ENCODE assay signal across 21 mouse cellular contexts in genomic region chr3:53469650-53470049, GRCm38 (mm10). TPM values are rescaled to one million over a fixed set of nuclear protein-coding genes. Genes with fewer than 3 reads are reported as not detected.
DNase-seq lines count a peak whose midpoint lies in the region; ATAC-seq and TF ChIP-seq lines count a peak whose summit lies in the region.
"Had no signal": no experiment of that assay in that cellular context is flagged by ENCODE, and none has a peak within 500 bp of the region (broad histone marks: within the 10 kb centered on the region; RNA-seq: fewer than 3 reads in every experiment).

No protein-coding gene starts in this region.

- ATAC-seq in kidney, embryonic 14.5 days (ENCODE audit: low FRiP score, low TSS enrichment), result no peak
- ATAC-seq in liver, embryonic 13.5 days (ENCODE audit: low read depth), result peak; percentile 52
- ATAC-seq: activated CD4-positive, CD25-positive, alpha-beta regulatory T cell, adult 4 months; forebrain, embryonic 15.5 days; Patski had no signal

- H3K27me3 ChIP-seq in kidney, adult 2 months (replicated peaks; ENCODE audit: control insufficient read depth, insufficient read depth, low read length), result no peaks in the 10 kb centered on the region
- no peaks in the 10 kb centered on the region for H3K27me3 ChIP-seq in kidney, embryonic 14.5 days (ENCODE audit: control insufficient read depth, insufficient read depth, low read length)
- H3K27me3 ChIP-seq in liver, embryonic 13.5 days, result no peaks in the 10 kb centered on the region
- H3K27me3 ChIP-seq: CH12.LX; embryonic facial prominence, embryonic 12.5 days; forebrain, embryonic 15.5 days; heart, embryonic 13.5 days; Patski had no signal

- DNase-seq in kidney, adult 2 months, result peak; percentile 72
- no peak for DNase-seq in kidney, postnatal 4 days
- DNase-seq in kidney, postnatal 36 days, result peak; percentile 42 to 49
- DNase-seq in liver, embryonic 13.5 days, result no peak
- no peak for DNase-seq in thymus, postnatal 14 days
- DNase-seq: adrenal gland, postnatal 14 days; cerebellum, adult 11-12 months; cerebellum, adult 9-10 months; cerebellum, postnatal 25 days; gastrocnemius, postnatal 36 days; heart, adult 11 months; heart, postnatal 36 days had no signal

- H3K4me1 ChIP-seq in kidney, adult 2 months (ENCODE audit: control insufficient read depth, insufficient read depth, low read length), result peaks cover 34% of the 10 kb centered on the region
- H3K4me1 ChIP-seq in kidney, embryonic 14.5 days (ENCODE audit: control insufficient read depth, insufficient read depth, low read length), result peaks cover 22% of the 10 kb centered on the region
- peaks cover 38% of the 10 kb centered on the region for H3K4me1 ChIP-seq in liver, embryonic 13.5 days (replicated peaks)

- no peak for TF ChIP-seq CTCF in kidney, adult 2 months (conservative IDR thresholded peaks at IDR 0.05; ENCODE audit: insufficient read depth, insufficient read length, low read depth, low read length)

- H3K27ac ChIP-seq in kidney, adult 2 months (ENCODE audit: insufficient read depth, low read depth, low read length), result no peak overlapping the region
- no peak overlapping the region for H3K27ac ChIP-seq in kidney, embryonic 14.5 days (ENCODE audit: low read depth, low read length)
- H3K27ac ChIP-seq in liver, embryonic 13.5 days, result no peak overlapping the region
- H3K27ac ChIP-seq: embryonic facial prominence, embryonic 12.5 days; forebrain, embryonic 15.5 days; heart, embryonic 13.5 days had no signal

- no peak overlapping the region for H3K4me2 ChIP-seq in kidney, embryonic 14.5 days (replicated peaks; ENCODE audit: low read depth, low read length)
- H3K4me2 ChIP-seq in liver, embryonic 13.5 days, result no peak overlapping the region
- H3K4me2 ChIP-seq: embryonic facial prominence, embryonic 12.5 days; forebrain, embryonic 15.5 days; heart, embryonic 13.5 days had no signal

- 61% methylated on average over 5 of the region's 5 CpGs for WGBS in kidney, adult 2 months
- WGBS in kidney, embryonic 14.5 days, result 95% methylated on average over 5 of the region's 5 CpGs
- WGBS in liver, embryonic 13.5 days (ENCODE audit: insufficient replicate concordance), result 77% methylated on average over 5 of the region's 5 CpGs

- no peak overlapping the region for H3K4me3 ChIP-seq in kidney, adult 2 months (ENCODE audit: insufficient read depth, low read depth, low read length)
- H3K4me3 ChIP-seq in kidney, embryonic 14.5 days (ENCODE audit: low read length), result no peak overlapping the region
- H3K4me3 ChIP-seq in liver, embryonic 13.5 days (replicated peaks), result no peak overlapping the region
- H3K4me3 ChIP-seq: embryonic facial prominence, embryonic 12.5 days; forebrain, embryonic 15.5 days; heart, embryonic 13.5 days had no signal

- H3K9ac ChIP-seq in kidney, embryonic 14.5 days (ENCODE audit: low read depth, low read length), result no peak overlapping the region
- H3K9ac ChIP-seq in liver, embryonic 13.5 days, result no peak overlapping the region
- H3K9ac ChIP-seq: embryonic facial prominence, embryonic 12.5 days; forebrain, embryonic 15.5 days; heart, embryonic 13.5 days had no signal

- no peaks in the 10 kb centered on the region for H3K9me3 ChIP-seq in kidney, embryonic 14.5 days (ENCODE audit: control insufficient read depth, low read length)
- no peaks in the 10 kb centered on the region for H3K9me3 ChIP-seq in liver, embryonic 13.5 days (replicated peaks)
- H3K9me3 ChIP-seq: embryonic facial prominence, embryonic 12.5 days; forebrain, embryonic 15.5 days; heart, embryonic 13.5 days had no signal

- TF ChIP-seq POLR2A in kidney, adult 2 months (IDR thresholded peaks at IDR 0.05; ENCODE audit: low read depth, low read length), result no peak

- H3K36me3 ChIP-seq in kidney, adult 2 months (ENCODE audit: control insufficient read depth, insufficient read depth, low read length), result no peaks in the 10 kb centered on the region; the same call in 1 of the 2 replicates
- H3K36me3 ChIP-seq in kidney, embryonic 14.5 days (ENCODE audit: control insufficient read depth, insufficient read depth, low read length), result peaks cover 51% of the 10 kb centered on the region
- peaks cover 65% of the 10 kb centered on the region for H3K36me3 ChIP-seq in liver, embryonic 13.5 days

RNA-seq across cellular contexts. Expression of gene Proser1, which starts 6.2 kb away (rescaled TPM):
- 14.8 and 15.3 TPM in 2 replicates for polyA plus RNA-seq in kidney, adult 2 months (2012; rRNA removed)
- polyA plus RNA-seq in kidney, embryonic 14.5 days (2014; fragmentation: Nextera tagmentation; extraction: Ambion mirVana), result 22.7 and 24.7 TPM in 2 replicates
- polyA plus RNA-seq in liver, embryonic 13.5 days (2015; fragmentation: Nextera tagmentation; extraction: Ambion mirVana), result 4.9 and 5.4 TPM in 2 replicates

RNA-seq across cellular contexts. Expression of gene Nhlrc3, which starts 6.5 kb away (rescaled TPM):
- polyA plus RNA-seq in kidney, adult 2 months (2012; rRNA removed), result 9.7 and 10.6 TPM in 2 replicates
- 6.5 and 10.1 TPM in 2 replicates for polyA plus RNA-seq in kidney, embryonic 14.5 days (2014; fragmentation: Nextera tagmentation; extraction: Ambion mirVana)
- polyA plus RNA-seq in liver, embryonic 13.5 days (2015; fragmentation: Nextera tagmentation; extraction: Ambion mirVana), result 4.0 and 5.0 TPM in 2 replicates

RNA-seq across cellular contexts. Expression of gene Stoml3, which starts 18.8 kb away (rescaled TPM):
- 0.03 TPM in 1 of 2 replicates, not detected in the other for polyA plus RNA-seq in kidney, adult 2 months (2012; rRNA removed)
- polyA plus RNA-seq in kidney, embryonic 14.5 days (2014; fragmentation: Nextera tagmentation; extraction: Ambion mirVana), result 0.31 TPM in 1 of 2 replicates, not detected in the other
- polyA plus RNA-seq in liver, embryonic 13.5 days (2015; fragmentation: Nextera tagmentation; extraction: Ambion mirVana), result not detected in 2 replicates
- polyA plus RNA-seq: activated CD4-positive, CD25-positive, alpha-beta regulatory T cell, adult 4 months; embryonic facial prominence, embryonic 12.5 days; forebrain, embryonic 11.5 days; forebrain, embryonic 15.5 days; heart, embryonic 13.5 days; heart, postnatal 0 days had no signal

Comparison
In these comparisons a context has a peak if more than half of its experiments do, and no peak if none do; other contexts are left out.
1. DNase-seq: peak in kidney, adult 2 months (single experiment) and kidney, postnatal 36 days (2 of 2); none in kidney, postnatal 4 days (0 of 2), liver, embryonic 13.5 days (single experiment) and thymus, postnatal 14 days (single experiment).